Mouse (Mus musculus) olfactory bulb, adult 2 months (tissue): ENCODE data around the gene Olfr819.

ENCODE experiments used
- CTCF ChIP-seq: fragments of 200-500 bp; IDR thresholded peaks from 2 replicates; pipeline ENCODE4 v1.5.1; 2012; ENCODE audit warnings: low read depth, mild to moderate bottlenecking, low read length, moderate library complexity; ENCODE audit not compliant: insufficient read depth
- POLR2A ChIP-seq: fragments of 200-500 bp; IDR thresholded peaks from 2 replicates; pipeline ENCODE4 v1.6.1; 2012; ENCODE audit warnings: mild to moderate bottlenecking, low read depth, low read length, moderate library complexity; ENCODE audit not compliant: insufficient read depth

- TF ChIP-seq CTCF: no peak
- no peak for TF ChIP-seq POLR2A
These were observed 45.3 kb upstream of the Olfr819 start, which contains the start of gene Olfr820 for GRCm38 (mm10) chr10:130012321-130012720.
